Mouse (Mus musculus): ENCODE results near the gene Large2.

Gene Large2

DNA sequence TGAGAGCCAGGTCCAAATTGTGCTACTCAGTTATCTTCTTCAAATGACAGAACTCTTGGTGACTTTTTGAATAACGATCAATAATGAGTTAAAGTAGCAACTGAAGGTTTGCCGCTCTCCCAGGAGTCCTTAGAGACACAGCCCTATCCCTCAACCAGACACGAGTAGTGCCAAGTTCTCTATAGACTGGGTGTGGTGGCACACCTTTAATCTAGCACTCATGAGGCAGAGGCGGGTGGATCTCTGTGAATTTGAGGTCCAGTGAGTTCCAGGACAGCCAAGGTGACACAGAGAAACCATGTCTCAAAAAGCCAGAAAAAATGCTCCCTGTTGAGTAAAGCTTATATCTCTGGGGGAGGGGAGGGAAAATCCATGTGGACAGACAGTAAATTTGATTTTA lies 47.1 kb downstream of the Large2 start:
- DNase-seq = no peak

DNA sequence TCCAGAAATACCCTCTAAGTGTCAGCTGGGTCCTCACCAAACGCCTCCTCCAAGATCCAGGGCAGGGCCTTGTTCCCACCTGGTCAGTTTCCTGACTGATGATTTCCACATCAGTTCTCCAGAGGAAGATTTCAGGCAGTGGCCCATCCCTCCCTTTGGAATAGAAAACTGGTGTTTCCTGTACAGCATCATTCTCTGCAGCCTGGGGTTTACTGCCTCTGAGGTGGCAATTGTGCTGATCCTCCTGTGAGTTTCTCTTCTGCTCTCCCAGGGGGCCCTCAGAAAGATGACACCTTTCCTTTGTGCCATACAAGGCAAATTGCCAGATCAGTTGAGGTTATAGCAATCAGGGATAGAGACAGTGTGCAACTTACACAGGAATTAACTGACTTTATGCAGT lies 48.4 kb downstream of the Large2 start:
- DNase-seq = no peak

DNA sequence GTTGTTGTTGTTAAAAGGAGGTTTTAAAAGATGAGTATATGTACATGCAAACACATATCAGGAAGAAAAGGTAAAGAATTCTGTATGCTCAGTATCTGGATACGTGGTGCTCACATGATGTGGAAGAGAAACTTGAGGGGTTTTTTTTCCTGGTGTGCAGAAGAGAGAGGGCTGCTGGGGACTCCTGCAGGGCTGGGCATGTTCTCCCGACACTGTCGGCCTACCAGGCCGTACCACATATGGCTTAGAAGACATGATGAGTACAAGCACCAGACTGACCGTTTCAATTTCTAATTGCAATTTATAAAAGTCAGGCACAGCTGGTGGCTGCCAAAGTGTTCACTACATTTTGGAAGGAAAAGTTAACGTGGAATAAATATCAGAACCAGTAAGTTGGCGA lies 49.0 kb downstream of the Large2 start:
- DNase-seq = no peak

DNA sequence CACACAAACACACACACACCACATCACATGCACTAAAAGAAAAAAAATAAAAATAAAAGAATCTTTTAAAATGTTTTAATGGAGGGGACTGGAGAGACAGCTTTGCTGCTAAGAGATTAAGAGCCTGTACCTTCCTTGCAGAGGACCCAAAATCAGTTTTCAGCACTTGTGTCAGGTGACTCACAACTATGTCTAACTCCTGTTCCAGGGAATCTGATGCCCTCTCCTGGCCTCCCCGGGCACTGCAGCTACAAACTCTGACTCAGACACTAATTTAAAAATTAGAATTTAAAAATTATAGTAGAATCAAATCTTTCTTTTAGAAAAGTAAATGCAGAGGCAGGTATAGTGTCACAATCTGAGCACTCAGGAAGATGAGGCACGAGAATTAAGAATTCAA lies 52.0 kb downstream of the Large2 start:
- no peak for DNase-seq

DNA sequence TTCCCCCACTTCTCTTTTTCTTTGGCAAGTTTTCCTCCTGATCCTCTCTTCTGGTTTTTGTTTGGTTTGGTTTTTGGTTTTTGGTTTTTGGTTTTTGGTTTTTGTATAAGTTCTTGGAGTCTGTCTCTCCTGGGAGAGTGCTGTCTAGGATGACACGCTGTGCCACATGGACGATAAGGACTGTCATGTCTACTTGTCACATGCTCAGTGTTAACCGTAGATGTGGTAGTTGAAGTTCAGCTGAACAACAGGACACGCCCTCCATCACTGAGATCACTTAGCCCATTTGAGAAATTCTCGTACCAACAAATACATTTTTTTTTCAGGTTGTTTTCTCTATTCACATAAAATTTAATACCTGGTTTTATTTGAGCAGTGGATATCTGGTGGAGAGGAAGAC lies 57.4 kb downstream of the Large2 start:
- DNase-seq = no peak

DNA sequence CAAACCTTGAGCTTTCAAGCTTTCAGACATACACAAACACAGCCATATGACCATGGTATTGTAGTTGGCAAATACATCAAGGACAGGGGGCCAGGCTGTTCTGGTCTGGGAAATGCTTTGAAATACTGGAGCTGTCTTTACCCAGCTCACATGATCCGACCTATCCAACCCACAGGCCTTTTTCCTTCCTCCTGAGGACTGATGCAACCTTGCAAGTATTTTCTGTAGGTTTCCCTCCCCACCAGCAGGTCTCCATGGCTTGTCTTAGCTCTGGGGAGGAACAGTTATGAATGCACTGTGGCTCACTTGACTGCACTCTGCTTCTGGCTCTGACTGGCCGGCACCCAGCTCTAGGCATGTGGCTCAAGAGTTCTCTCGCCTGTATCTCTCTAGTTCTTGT lies 58.0 kb downstream of the Large2 start:
- DNase-seq = no peak

Measured in cerebellum, adult 11-12 months (tissue).